Mouse (Mus musculus) embryonic facial prominence, embryonic 14.5 days (tissue): ENCODE measurements around the gene Ankrd22. TPM values are rescaled to one million over a fixed set of nuclear protein-coding genes. Genes with fewer than 3 reads are reported as not detected.

Experiments used
- ATAC-seq: fragments of 200-750 bp; cut with Nextera tagmentation; 2 replicates; pipeline ENCODE4 v1.8.0; 2017; ENCODE audit warnings: low read depth, moderate number of reproducible peaks, moderate TSS enrichment
- DNase-seq: peaks from one replicate; pipeline ENCODE4 v3.0.0-alpha.2; 2015; ENCODE audit warnings: low spot score
- H3K27ac ChIP-seq: fragments of 300-500 bp; sonication (generic); replicated peaks from 2 replicates; pipeline ENCODE4 v1.5.1; 2014; ENCODE audit warnings: low read depth, mild to moderate bottlenecking, low read length, moderate library complexity
- H3K27me3 ChIP-seq: fragments of 300-500 bp; sonication (generic); replicated peaks from 2 replicates; pipeline ENCODE4 v1.6.1; 2014; ENCODE audit warnings: low read length; ENCODE audit not compliant: control insufficient read depth, insufficient read depth
- H3K36me3 ChIP-seq: fragments of 300-500 bp; sonication (generic); 2 replicates; pipeline ENCODE4 v1.6.1; 2014; ENCODE audit warnings: low read length, mixed read lengths; ENCODE audit not compliant: control insufficient read depth, insufficient read depth
- H3K4me1 ChIP-seq: fragments of 300-500 bp; sonication (generic); 2 replicates; pipeline ENCODE4 v1.6.1; 2014; ENCODE audit warnings: antibody characterized with exemption, low read length; ENCODE audit not compliant: control insufficient read depth, insufficient read depth
- H3K4me2 ChIP-seq: fragments of 300-500 bp; sonication (generic); 2 replicates; pipeline ENCODE4 v1.6.1; 2014; ENCODE audit warnings: low read depth, mild to moderate bottlenecking, low read length, moderate library complexity, mixed read lengths
- H3K4me3 ChIP-seq: fragments of 300-500 bp; sonication (generic); 2 replicates; pipeline ENCODE4 v1.5.1; 2014; ENCODE audit warnings: low read depth, mild to moderate bottlenecking, low read length
- H3K9ac ChIP-seq: fragments of 300-500 bp; sonication (generic); 2 replicates; pipeline ENCODE4 v1.6.1; 2014; ENCODE audit warnings: low read depth, mild to moderate bottlenecking, low read length, moderate library complexity, mixed read lengths
- H3K9me3 ChIP-seq: fragments of 300-500 bp; sonication (generic); 2 replicates; pipeline ENCODE4 v1.6.1; 2016; ENCODE audit warnings: low read length; ENCODE audit not compliant: control insufficient read depth
- WGBS: fragments of 180-500 bp; shearing (Covaris S2); extraction: QIAGEN DNeasy Blood & Tissue Kit; methylation state at CpG from one replicate; pipeline ENCODE4 v1.1.7; 2014; 5-methylcytosine and 5-hydroxymethylcytosine counted together
- polyA plus RNA-seq: library from polyadenylated mRNA; unstranded; fragments of >200 nt; fragmentation: Nextera tagmentation; extraction: Ambion mirVana; gene quantifications from 2 replicates; pipeline ENCODE4 v1.2.1, GENCODE M21; 2014

Gene Ankrd22
- polyA plus RNA-seq, 1 experiment from 2014 or later, result 2.8 TPM

DNA sequence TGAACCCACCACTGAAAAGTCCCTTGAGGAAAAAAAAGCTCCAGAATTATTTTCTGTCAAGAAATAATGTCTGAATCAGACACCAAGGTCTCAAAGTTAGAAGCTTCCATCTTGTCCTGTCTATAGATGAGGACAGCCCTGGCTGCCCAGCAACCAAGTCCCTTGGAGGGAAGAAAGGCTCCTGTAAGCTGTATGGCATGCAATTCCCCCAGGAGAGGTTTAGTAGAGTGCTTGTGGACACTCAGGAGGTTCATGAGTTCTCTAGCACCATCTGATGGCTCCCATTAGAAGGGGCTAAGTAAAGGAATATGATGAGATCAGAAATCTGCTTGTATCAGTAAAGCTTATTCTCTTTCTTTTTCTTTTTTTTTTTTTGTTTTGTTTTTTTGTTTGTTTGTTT lies 3.3 kb upstream of the Ankrd22 start:
- no peak overlapping the region for H3K4me2 ChIP-seq
- no peak overlapping the region for H3K4me3 ChIP-seq
- H3K27me3 ChIP-seq, result no peaks in the 10 kb centered on the region
- no peak overlapping the region for H3K27ac ChIP-seq
- no peaks in the 10 kb centered on the region for H3K36me3 ChIP-seq
- no peak for ATAC-seq
- H3K4me1 ChIP-seq, result no peaks in the 10 kb centered on the region
- H3K9ac ChIP-seq, result no peak overlapping the region
- no peak for DNase-seq
- H3K9me3 ChIP-seq, result no peaks in the 10 kb centered on the region

DNA sequence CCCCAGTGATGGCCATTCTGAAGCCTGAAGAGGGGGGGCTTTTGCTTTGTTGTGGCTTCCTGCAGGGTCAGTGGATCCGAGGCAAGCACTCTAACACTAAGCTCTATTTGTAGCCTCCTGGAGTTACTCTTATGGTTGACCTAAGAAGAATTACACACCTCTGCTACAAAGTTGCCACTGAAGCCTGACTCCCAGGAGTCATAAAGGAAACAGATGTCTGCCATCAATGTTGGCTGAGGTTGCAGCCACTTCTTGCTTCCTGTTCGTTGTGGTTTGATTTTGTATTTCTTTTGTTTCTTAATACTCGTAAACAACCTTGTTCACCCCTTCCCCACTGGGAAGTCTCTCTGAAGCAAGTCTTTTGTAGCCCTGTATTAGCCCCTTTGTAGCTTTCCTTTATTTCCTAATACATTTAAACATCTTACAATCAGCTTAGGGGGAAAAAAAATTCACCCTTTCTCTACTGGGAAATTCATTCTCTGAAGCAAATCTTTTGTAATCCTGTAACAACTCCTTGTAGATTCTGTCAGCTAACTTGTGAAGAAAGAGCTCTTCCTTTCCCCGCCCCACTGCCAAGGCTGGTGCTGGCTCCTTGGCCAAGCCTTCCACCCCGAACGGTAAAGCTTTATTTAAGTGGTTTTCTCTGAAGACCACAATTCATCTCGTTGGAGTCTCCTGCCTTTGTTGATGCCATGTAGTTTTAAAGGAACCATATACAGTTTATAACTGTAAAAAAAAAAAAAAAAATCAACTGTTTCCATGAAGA lies 2.2 kb upstream of the Ankrd22 start:
- 53% methylated on average over 7 of the region's 7 CpGs for WGBS
- no peak for DNase-seq
- Histone ChIP-seq H3K4me1 (no peaks in the 10 kb centered on the region), H3K27me3 (no peaks in the 10 kb centered on the region), H3K4me2 (no peak overlapping the region), H3K9me3 (no peaks in the 10 kb centered on the region), H3K9ac (no peak overlapping the region), H3K4me3 (no peak overlapping the region), H3K27ac (no peak overlapping the region), H3K36me3 (no peaks in the 10 kb centered on the region)
- ATAC-seq, result no peak

DNA sequence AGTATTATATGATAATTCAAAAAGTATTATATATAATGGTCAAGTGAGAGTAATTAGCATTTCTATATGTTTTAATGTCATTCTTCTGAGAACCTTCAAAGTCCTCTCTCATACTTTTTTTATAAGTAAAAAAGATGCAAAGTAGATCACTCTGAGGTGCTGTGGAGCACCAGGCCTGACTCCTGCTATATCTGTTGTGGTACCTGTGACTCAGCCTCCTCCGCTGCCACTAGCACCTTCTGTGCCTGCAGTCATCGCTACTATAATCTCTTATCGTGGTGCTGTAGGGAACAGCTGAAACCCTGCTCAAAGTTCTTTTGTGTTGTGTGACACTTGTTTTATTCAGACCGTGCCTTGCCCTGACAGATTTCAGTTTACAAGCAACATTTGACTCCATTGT lies 533 bp upstream of the Ankrd22 start:
- WGBS, result 68% methylated on average over 4 of the region's 4 CpGs
- Histone ChIP-seq H3K4me2 (no peak overlapping the region), H3K27me3 (no peaks in the 10 kb centered on the region), H3K9ac (no peak overlapping the region), H3K4me3 (no peak overlapping the region), H3K36me3 (no peaks in the 10 kb centered on the region), H3K9me3 (no peaks in the 10 kb centered on the region), H3K27ac (no peak overlapping the region), H3K4me1 (no peaks in the 10 kb centered on the region)
- no peak for ATAC-seq
- DNase-seq, result no peak

DNA sequence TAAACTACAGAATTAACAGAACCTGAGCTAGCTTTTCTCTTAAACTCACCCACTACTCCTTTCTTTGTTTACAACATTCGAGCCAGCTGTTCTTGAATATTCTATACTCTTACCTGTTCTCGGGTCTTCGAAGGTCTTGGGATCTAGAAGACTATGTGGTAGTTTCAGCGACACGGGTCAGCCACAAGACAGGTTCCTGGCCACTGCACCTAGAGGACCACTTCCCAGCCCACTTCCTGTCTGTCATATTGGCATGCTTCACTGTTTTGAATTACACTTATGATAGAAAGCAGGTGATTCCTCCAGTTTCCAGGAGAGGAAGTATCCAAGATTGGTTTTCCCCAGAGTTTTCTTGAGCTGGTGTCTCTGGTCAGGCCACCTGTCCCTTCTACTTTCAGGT lies 3.2 kb downstream of the Ankrd22 start:
- Histone ChIP-seq H3K27me3 (no peaks in the 10 kb centered on the region), H3K4me3 (no peak overlapping the region), H3K27ac (no peak overlapping the region), H3K4me1 (no peaks in the 10 kb centered on the region), H3K9me3 (no peaks in the 10 kb centered on the region), H3K36me3 (no peaks in the 10 kb centered on the region), H3K4me2 (no peak overlapping the region), H3K9ac (no peak overlapping the region)
- ATAC-seq (no peak), DNase-seq (no peak)
- WGBS, result 85% methylated on average over 5 of the region's 5 CpGs

DNA sequence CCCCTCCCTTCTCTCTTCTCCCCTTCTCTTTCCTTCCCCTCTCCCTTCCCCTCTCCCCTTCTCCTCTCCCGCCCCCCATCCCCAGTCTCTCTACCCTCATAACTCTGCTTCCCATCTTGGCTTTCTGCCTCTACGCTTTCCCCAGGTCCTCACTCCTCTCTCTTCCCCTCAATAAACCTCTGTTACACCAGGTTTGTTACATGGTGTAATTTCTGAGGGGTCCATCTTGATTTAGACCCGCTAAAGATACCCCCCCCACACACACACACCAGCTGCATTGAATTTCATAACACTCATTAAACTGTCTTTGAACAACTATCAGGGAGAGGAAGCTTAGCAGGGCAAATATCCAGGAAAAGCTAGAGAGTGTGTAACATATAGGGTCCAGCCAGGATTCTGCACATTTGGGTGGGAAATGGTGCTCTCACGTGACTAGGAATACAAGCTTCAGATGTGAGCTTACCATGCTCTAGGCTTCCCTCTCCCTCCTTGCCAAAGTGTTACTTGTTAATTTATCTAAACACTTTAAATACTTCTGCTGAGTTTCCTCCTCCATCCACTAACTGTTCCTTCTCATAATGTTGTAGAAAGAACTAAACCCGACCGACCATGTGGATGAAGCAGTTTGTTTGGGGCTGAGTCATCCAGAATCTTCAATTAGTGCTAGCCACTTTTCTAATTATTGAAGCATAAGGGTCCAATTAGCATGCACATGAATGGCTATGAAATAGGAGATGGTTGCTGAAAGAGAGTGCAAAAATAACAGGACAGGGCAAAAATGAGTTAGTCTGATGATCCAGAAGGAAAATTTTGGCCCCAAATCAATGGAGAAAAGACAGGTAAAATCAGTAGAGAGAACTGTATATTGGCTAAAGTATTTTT lies 12.3 kb downstream of the Ankrd22 start:
- Histone ChIP-seq H3K27me3 (no peaks in the 10 kb centered on the region), H3K27ac (no peak overlapping the region), H3K4me3 (no peak overlapping the region), H3K4me1 (no peaks in the 10 kb centered on the region; the same call in 1 of the 2 replicates), H3K9ac (no peak overlapping the region), H3K4me2 (no peak overlapping the region), H3K9me3 (no peaks in the 10 kb centered on the region), H3K36me3 (no peaks in the 10 kb centered on the region)
- DNase-seq, result no peak
- ATAC-seq, result no peak
- 42% methylated on average over 6 of the region's 6 CpGs for WGBS

DNA sequence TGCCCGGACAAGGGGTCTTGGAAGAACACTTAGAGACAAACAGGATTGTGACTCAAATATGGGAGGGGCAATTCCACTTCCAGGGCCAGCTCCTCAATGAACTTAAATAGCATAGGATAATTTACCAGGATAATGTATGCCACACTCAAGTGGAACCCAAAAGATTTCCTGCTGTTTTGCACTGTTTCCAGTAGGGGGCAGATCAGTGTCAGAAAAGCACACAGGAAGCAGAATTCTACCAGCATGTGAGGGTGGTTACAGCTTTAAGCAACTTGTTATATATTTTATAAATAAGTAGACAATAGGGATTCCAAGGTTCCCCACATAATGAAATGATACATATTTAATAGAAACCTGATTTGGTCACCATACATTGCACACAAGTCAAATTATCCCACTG lies 13.9 kb downstream of the Ankrd22 start:
- Histone ChIP-seq H3K9ac (no peak overlapping the region), H3K27ac (no peak overlapping the region), H3K4me2 (no peak overlapping the region), H3K9me3 (no peaks in the 10 kb centered on the region), H3K36me3 (no peaks in the 10 kb centered on the region), H3K4me3 (no peak overlapping the region), H3K4me1 (no peaks in the 10 kb centered on the region; the same call in 1 of the 2 replicates), H3K27me3 (no peaks in the 10 kb centered on the region)
- no peak for DNase-seq
- WGBS, result 69% methylated on average over 1 of the region's 1 CpGs
- no peak for ATAC-seq

DNA sequence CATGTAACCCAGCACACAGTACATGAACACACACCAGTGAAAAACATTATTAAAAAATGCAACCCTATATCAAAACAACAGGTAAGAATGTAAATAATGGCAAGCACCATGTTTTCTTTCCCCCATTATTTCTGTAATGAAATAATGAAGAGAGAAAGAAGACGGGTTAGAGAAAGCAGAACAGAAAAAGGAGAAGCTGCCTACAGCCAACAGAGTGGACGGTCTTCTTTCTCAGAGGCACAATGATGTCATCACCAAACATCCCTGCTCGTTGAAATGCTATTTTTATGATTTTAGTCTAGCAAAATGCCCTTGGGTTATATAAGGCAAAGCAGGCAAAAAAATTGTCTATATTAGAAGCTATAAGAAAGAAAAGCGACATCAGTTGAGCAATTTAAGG lies 17.4 kb downstream of the Ankrd22 start:
- DNase-seq (no peak), ATAC-seq (no peak)
- no peak overlapping the region for H3K4me2 ChIP-seq
- 72% methylated on average over 4 of the region's 4 CpGs for whole genome bisulfite sequencing
- H3K4me1 ChIP-seq, result no peaks in the 10 kb centered on the region; the same call in 1 of the 2 replicates
- no peaks in the 10 kb centered on the region for H3K9me3 ChIP-seq
- H3K4me3 ChIP-seq, result no peak overlapping the region
- no peak overlapping the region for H3K27ac ChIP-seq
- no peak overlapping the region for H3K9ac ChIP-seq
- no peaks in the 10 kb centered on the region for H3K36me3 ChIP-seq
- H3K27me3 ChIP-seq, result no peaks in the 10 kb centered on the region

DNA sequence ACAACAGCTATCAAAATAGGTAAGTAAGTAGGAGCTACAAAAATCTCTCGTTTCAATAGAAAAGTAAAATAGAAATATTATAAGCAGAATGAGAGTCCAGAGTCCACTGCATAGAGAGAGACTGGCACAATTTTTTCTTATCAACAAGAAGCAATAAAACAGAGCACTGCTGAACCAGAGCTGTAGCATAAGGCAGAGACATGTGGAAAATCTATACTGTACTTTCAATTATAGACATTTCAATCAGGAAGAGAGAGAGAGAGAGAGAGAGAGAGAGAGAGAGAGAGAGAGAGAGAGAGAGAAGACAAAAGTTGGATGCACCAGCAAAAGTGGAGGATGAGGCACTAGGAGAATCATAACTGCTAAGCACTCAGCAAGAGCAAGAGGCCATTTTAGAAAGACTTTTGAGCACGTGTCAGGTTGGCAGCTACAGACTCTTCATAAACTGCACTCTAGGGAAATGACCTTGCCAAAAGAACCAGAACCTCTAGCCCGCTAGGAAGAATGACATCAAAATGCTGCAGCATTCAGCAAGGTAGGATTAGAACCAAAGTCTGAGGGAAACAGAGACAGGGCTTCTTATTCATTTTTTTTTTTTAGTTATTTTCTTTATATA lies 26.3 kb downstream of the Ankrd22 start:
- DNase-seq (no peak), ATAC-seq (no peak)
- no peak overlapping the region for H3K27ac ChIP-seq
- 70% methylated on average over 3 of the region's 3 CpGs for WGBS
- H3K4me1 ChIP-seq, result no peaks in the 10 kb centered on the region
- no peak overlapping the region for H3K4me3 ChIP-seq
- H3K9ac ChIP-seq, result no peak overlapping the region
- no peaks in the 10 kb centered on the region for H3K9me3 ChIP-seq
- H3K27me3 ChIP-seq, result no peaks in the 10 kb centered on the region
- H3K36me3 ChIP-seq, result no peaks in the 10 kb centered on the region
- H3K4me2 ChIP-seq, result no peak overlapping the region
